Mouse (Mus musculus): ENCODE data around the gene Acoxl.

DNA sequence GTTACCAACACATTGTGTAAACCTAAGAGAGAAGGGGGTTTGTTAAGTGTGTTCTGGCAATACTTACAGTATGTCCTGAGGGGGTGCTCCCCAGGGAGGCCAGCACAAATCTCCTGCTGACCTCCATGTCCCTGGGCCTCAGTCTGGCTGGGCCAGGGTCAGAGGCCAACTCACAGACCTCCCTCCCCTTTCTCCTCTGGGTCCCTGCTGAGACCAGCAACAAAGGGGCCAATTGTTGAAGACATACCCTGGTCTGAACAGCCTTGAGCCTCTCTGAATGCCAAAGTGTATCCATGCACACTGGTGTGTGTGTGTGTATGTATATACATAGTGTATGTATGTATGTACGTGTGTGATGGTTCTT, 69.0 kb downstream of the Acoxl start:
- TF ChIP-seq GATA1 (IDR thresholded peaks at IDR 0.05; ENCODE audit: low read length) (no peak), TAL1 (IDR thresholded peaks at IDR 0.05; ENCODE audit: low read length) (no peak)

Measured in erythroblast, embryonic 14.5 days (primary cell).